Mouse (Mus musculus) erythroblast, embryonic 14.5 days (primary cell): ENCODE results near the gene Ttc30a1.

Experiments used
- GATA1 ChIP-seq: IDR thresholded peaks from 2 replicates; pipeline ENCODE4 v1.6.1; 2012; ENCODE audit warnings: low read length, inconsistent platforms, mixed read lengths
- TAL1 ChIP-seq: IDR thresholded peaks from 3 replicates; pipeline ENCODE4 v1.6.1; 2012; ENCODE audit warnings: low read length, inconsistent platforms, mixed read lengths

- TF ChIP-seq TAL1 (no peak), GATA1 (no peak)
Measured at GRCm38 (mm10) chr2:75955709-75956108, 26.1 kb downstream of the Ttc30a1 start.
